Mouse (Mus musculus) ES-E14 (cell line): ENCODE results near the gene Tmem167. TPM values are rescaled to one million over a fixed set of nuclear protein-coding genes. Genes with fewer than 3 reads are reported as not detected.

Experiments used
- DNase-seq: peaks from one replicate; pipeline ENCODE4 v3.0.0-alpha.2; 2013; ENCODE audit warnings: low read depth, low spot score
- H3K27ac ChIP-seq: 2 replicates; pipeline ENCODE4 v1.5.1; 2012; ENCODE audit warnings: low read depth, mild to moderate bottlenecking, low read length, moderate library complexity, mixed read lengths; ENCODE audit not compliant: poor library complexity, insufficient read depth, severe bottlenecking
- H3K36me3 ChIP-seq: 2 replicates; pipeline ENCODE4 v1.6.1; 2012; ENCODE audit warnings: mild to moderate bottlenecking, low read length, moderate library complexity, mixed read lengths; ENCODE audit not compliant: control insufficient read depth, poor library complexity, insufficient read depth, severe bottlenecking
- H3K4me1 ChIP-seq, 2 experiments: fragments of 150-350 bp in 1 of 2; sonication (generic) in 1 of 2; 2 replicates each; pipeline ENCODE4 v1.6.1; 2012; ENCODE audit warnings: low read length in 2 of 2, mild to moderate bottlenecking in 1 of 2, mixed read lengths in 1 of 2; ENCODE audit not compliant: control insufficient read depth in 2 of 2, insufficient read depth in 2 of 2, poor library complexity in 1 of 2
- H3K4me3 ChIP-seq, 2 experiments: fragments of 150-350 bp in 1 of 2; sonication (generic) in 1 of 2; 2 replicates each; pipeline ENCODE4 v1.5.1; 2012; ENCODE audit warnings: low read length in 2 of 2, low read depth in 1 of 2, mild to moderate bottlenecking in 1 of 2, mixed read lengths in 1 of 2; ENCODE audit not compliant: insufficient read depth in 1 of 2, poor library complexity in 1 of 2, severe bottlenecking in 1 of 2
- H3K9ac ChIP-seq: 2 replicates; pipeline ENCODE4 v1.6.1; 2012; ENCODE audit warnings: low read depth, mild to moderate bottlenecking, low read length, mixed read lengths; ENCODE audit not compliant: poor library complexity, insufficient read depth, severe bottlenecking
- H3K9me3 ChIP-seq: fragments of 150-350 bp; sonication (generic); 2 replicates; pipeline ENCODE4 v1.6.1; 2012; ENCODE audit warnings: low read depth, mild to moderate bottlenecking, low read length; ENCODE audit not compliant: control insufficient read depth, insufficient read depth
- CHD2 ChIP-seq: IDR thresholded peaks from 2 replicates; pipeline ENCODE4 v1.6.1; 2014; ENCODE audit warnings: mild to moderate bottlenecking, low read depth, low read length, inconsistent platforms
- HCFC1 ChIP-seq: IDR thresholded peaks from 2 replicates; pipeline ENCODE4 v1.6.1; 2012; ENCODE audit warnings: low read length, inconsistent platforms, borderline replicate concordance; ENCODE audit not compliant: insufficient read depth
- MAFK ChIP-seq: IDR thresholded peaks from 2 replicates; pipeline ENCODE4 v1.6.1; 2014; ENCODE audit warnings: mild to moderate bottlenecking, low read depth, low read length, inconsistent platforms; ENCODE audit not compliant: insufficient read depth
- ZC3H11A ChIP-seq: IDR thresholded peaks from 2 replicates; pipeline ENCODE4 v1.6.1; 2012; ENCODE audit warnings: low read depth, mild to moderate bottlenecking, inconsistent platforms, low read length, borderline replicate concordance
- ZNF384 ChIP-seq: IDR thresholded peaks from 2 replicates; pipeline ENCODE4 v1.6.1; 2012; ENCODE audit warnings: low read depth, low read length, inconsistent platforms
- in situ Hi-C, 2 experiments: fragments of 600-800 bp; cut with MboI; formaldehyde crosslinking; loops; one replicate each; pipeline ENCODE4 v1.15.1; 2025; ENCODE audit warnings: low sequenced_read_pairs in 2 of 2, inconsistent platforms in 1 of 2; ENCODE audit not compliant: unreplicated experiment in 2 of 2
- total RNA-seq: library from RNA; depleted of rRNA; stranded (reverse); fragments of 300-350 nt; gene quantifications from 2 replicates; pipeline ENCODE4 v1.2.3, GENCODE M21; 2012

The Tmem167 gene
- total RNA-seq, 1 experiment, result 35.0 TPM

- no peak for TF ChIP-seq ZC3H11A
- no peak for TF ChIP-seq MAFK
- TF ChIP-seq ZNF384, result no peak
- no peak for TF ChIP-seq HCFC1
- no peak for TF ChIP-seq CHD2
Observed at GRCm38 (mm10) chr13:90175662-90176061, 86.7 kb downstream of the Tmem167 start.

GRCm38 (mm10) chr13:90182262-90182661 is 93.3 kb downstream of the Tmem167 start:
- in situ Hi-C loops, result no loop called here
- no peak for DNase-seq
- TF ChIP-seq CHD2 (no peak), MAFK (no peak), ZC3H11A (no peak), HCFC1 (no peak), ZNF384 (no peak)

More at GRCm38 (mm10) chr13:90175662-90176061, 86.7 kb downstream of the Tmem167 start:
- peaks cover 0 to 4% of the 10 kb centered on the region in 2 experiments; a peak in 1 of 4 replicates for H3K4me1 ChIP-seq
- no peaks in the 10 kb centered on the region for H3K36me3 ChIP-seq
- H3K27ac ChIP-seq, result no peak overlapping the region
- no peak overlapping the region for H3K4me3 ChIP-seq
- DNase-seq, result peak; percentile 24
- in situ Hi-C loops, result no loop called here
- no peak overlapping the region for H3K9ac ChIP-seq
- H3K9me3 ChIP-seq, result no peaks in the 10 kb centered on the region

GRCm38 (mm10) chr13:90183536-90183935 is 94.6 kb downstream of the Tmem167 start:
- H3K27ac ChIP-seq, result no peak overlapping the region
- H3K36me3 ChIP-seq, result no peaks in the 10 kb centered on the region
- no peak for DNase-seq
- no peak for TF ChIP-seq CHD2
- no peak for TF ChIP-seq HCFC1
- no peak for TF ChIP-seq ZC3H11A
- no peak for TF ChIP-seq ZNF384
- TF ChIP-seq MAFK, result no peak
- no peaks in the 10 kb centered on the region; a peak in 1 of 4 replicates for H3K4me1 ChIP-seq
- in situ Hi-C loops, result no loop called here
- H3K9me3 ChIP-seq, result no peaks in the 10 kb centered on the region
- H3K9ac ChIP-seq, result no peak overlapping the region
- no peak overlapping the region for H3K4me3 ChIP-seq

More at GRCm38 (mm10) chr13:90182262-90182661, 93.3 kb downstream of the Tmem167 start:
- H3K4me1 ChIP-seq, result no peaks in the 10 kb centered on the region; a peak in 1 of 4 replicates
- H3K4me3 ChIP-seq, result no peak overlapping the region
- no peaks in the 10 kb centered on the region for H3K36me3 ChIP-seq
- no peak overlapping the region for H3K27ac ChIP-seq
- H3K9me3 ChIP-seq, result no peaks in the 10 kb centered on the region
- H3K9ac ChIP-seq, result no peak overlapping the region

- in situ Hi-C loops, result no loop called here
- TF ChIP-seq CHD2 (no peak), MAFK (no peak)
- Histone ChIP-seq H3K9ac (no peak overlapping the region), H3K36me3 (no peaks in the 10 kb centered on the region), H3K9me3 (no peaks in the 10 kb centered on the region), H3K4me1 (no peaks in the 10 kb centered on the region; a peak in 1 of 4 replicates), H3K4me3 (no peak overlapping the region), H3K27ac (no peak overlapping the region)
- no peak for DNase-seq
Observed at GRCm38 (mm10) chr13:90186694-90187093, 97.8 kb downstream of the Tmem167 start.

GRCm38 (mm10) chr13:90188021-90188420 is 99.1 kb downstream of the Tmem167 start:
- no peak overlapping the region for H3K4me3 ChIP-seq
- H3K9me3 ChIP-seq, result no peaks in the 10 kb centered on the region
- in situ Hi-C loops, result no loop called here
- no peaks in the 10 kb centered on the region for H3K4me1 ChIP-seq
- no peak for TF ChIP-seq ZC3H11A
- no peak for TF ChIP-seq CHD2
- no peak for TF ChIP-seq MAFK
- no peak for TF ChIP-seq HCFC1
- TF ChIP-seq ZNF384, result no peak
- H3K36me3 ChIP-seq, result no peaks in the 10 kb centered on the region
- H3K27ac ChIP-seq, result no peak overlapping the region
- H3K9ac ChIP-seq, result no peak overlapping the region
- DNase-seq, result no peak
